Mouse (Mus musculus) neutrophil, adult 83 days (primary cell): ENCODE data around the gene Fam126b. TPM values are rescaled to one million over a fixed set of nuclear protein-coding genes. Genes with fewer than 3 reads are reported as not detected.

Experiments used
- total RNA-seq, 2 experiments: library from RNA; stranded (reverse); gene quantifications; one replicate each; pipeline ENCODE4 v1.2.4; 2023

The Fam126b gene
- 10 to 100 TPM; 10.4 to 15.1 TPM for total RNA-seq

DNA sequence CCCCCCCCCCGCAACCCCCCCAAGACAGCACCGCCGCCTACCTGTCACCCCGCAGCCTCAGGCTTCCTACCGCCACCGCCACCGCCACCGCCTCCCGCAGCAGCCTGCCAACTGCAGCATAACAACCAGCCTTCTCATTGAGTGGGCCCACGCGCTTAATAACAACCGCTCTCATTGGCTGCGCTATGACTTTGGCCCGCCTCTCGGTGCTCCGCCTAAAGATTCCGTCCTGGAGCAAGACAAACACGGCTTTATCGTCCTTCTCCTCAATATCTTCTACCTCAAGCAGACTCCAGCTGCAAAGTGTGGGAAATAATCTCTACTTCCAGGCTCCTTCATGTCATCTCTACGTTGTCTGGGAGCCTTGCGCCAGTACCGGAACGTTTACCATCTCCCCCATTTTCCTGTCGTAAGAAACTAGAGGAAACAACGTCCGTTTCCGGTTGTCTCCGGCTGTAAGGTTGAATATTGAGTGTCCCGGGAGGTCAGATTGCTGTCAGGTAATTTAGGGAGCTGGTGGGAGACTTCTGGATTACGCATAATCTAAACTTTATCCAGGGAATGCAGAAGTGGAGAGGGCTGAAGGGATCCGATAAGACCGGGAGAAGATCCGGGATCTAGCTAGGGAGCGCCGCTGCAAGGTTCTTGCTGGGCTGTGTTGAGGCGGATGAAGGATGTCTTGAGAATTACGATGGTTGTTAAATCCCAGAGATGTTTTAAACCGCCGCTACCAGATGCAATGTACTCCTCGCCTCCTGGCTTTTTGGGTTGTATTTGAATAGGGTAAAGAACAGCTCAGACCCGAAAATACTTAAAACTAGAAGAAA is at the start of gene Fam126b, which contains the start of gene Ndufb3:
Gene Fam126b (minus strand): TSS at position 153 of the 827 bp plus-strand sequence.
Gene Ndufb3 (plus strand): TSS at position 214 of the 827 bp plus-strand sequence.

DNA sequence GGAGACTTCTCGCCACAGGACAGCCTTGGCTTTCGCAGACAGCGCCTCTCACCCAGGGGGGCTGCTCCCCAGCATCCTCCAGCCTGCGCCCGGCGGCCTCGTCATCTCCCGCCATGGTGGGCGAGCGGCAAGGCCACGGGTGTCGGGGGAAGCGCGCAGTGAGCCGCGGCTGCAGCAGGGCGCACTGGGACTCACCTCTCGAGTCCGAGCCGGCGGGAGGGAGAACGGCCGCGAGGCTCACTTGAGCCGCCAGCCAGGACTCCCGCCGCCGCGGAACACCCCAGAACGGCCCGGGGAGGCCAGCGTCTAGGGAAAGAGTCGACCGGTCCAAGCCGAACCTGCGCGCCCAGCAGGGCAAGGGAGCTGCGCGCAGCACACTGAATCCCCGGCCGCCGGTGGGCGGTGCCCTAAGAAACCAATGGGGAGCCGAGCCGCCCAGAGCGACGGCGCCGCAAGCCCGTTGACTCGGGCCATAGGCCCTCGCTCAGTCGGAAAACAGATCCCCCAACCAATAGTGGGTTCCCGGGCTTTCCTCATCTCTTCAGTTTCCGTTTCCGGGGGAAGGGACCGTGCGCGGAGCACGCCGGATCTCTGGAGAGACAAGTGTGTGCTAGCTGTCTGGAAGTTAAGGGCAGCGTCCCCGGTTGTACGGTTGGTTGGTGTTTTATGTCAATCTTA is 81.4 kb downstream of the Fam126b start, which contains the start of gene Orc2:
Gene Orc2 (minus strand): TSS at position 533 of the 678 bp plus-strand sequence.

Other genes with a start within 250 kb of the Fam126b start
- gene Bzw1, start 193.4 kb downstream of the Fam126b start, total RNA-seq, result 10 to 100 TPM; 94.2 to 95.9 TPM
- 100 to 1,000 TPM; 673 to 776 TPM for gene Clk1, start 162.3 kb downstream of the Fam126b start, total RNA-seq
- 10 to 100 TPM; 12.0 to 14.2 TPM for gene Nif3l1, start 141.2 kb downstream of the Fam126b start, total RNA-seq
- 10 to 100 TPM; 18.3 to 21.2 TPM for gene Ppil3, start 140.8 kb downstream of the Fam126b start, total RNA-seq
- 10 to 100 TPM; 14.0 to 15.3 TPM for gene Orc2, start 81.2 kb downstream of the Fam126b start, total RNA-seq
- gene Ndufb3, start 61 bp upstream of the Fam126b start, total RNA-seq, result 10 to 100 TPM; 49.0 to 53.2 TPM
- not detected for gene Als2cr12, start 109.7 kb upstream of the Fam126b start, total RNA-seq
- 100 to 1,000 TPM; 140 to 173 TPM for gene Cflar, start 125.2 kb upstream of the Fam126b start, total RNA-seq
- gene Casp8, start 209.1 kb upstream of the Fam126b start, total RNA-seq, result 10 to 100 TPM; 47.3 to 47.4 TPM